Mouse (Mus musculus) myocyte (in vitro differentiated cells): ENCODE measurements around the gene Cgrrf1. TPM values are rescaled to one million over a fixed set of nuclear protein-coding genes. Genes with fewer than 3 reads are reported as not detected.
A peak's percentile ranks its signal among the peaks of the same experiment; 100 is the strongest.

ENCODE experiments used
- H3K27me3 ChIP-seq: one replicate; pipeline ENCODE4 v1.6.1; 2011; ENCODE audit not compliant: control insufficient read depth, insufficient read depth, insufficient read length
- H3K36me3 ChIP-seq: one replicate; pipeline ENCODE4 v1.6.1; 2011; ENCODE audit not compliant: control insufficient read depth, insufficient read depth
- H3K4me2 ChIP-seq: one replicate; pipeline ENCODE4 v1.6.1; 2011; ENCODE audit warnings: low read depth, control low read depth
- H3K4me3 ChIP-seq: one replicate; pipeline ENCODE4 v1.5.1; 2011; ENCODE audit warnings: mild to moderate bottlenecking, control low read depth, moderate library complexity
- H3K79me2 ChIP-seq: one replicate; pipeline ENCODE4 v1.6.1; 2011; ENCODE audit not compliant: control insufficient read depth, insufficient read depth
- H3ac ChIP-seq: one replicate; pipeline ENCODE4 v1.6.1; 2011; ENCODE audit not compliant: control insufficient read depth, insufficient read length
- CEBPB ChIP-seq: IDR thresholded peaks from 2 replicates; pipeline ENCODE4 v1.6.1; 2011; ENCODE audit warnings: mild to moderate bottlenecking, moderate library complexity; ENCODE audit not compliant: poor library complexity, insufficient read depth, severe bottlenecking
- E2F4 ChIP-seq: IDR thresholded peaks from one replicate; pipeline ENCODE4 v1.6.1; 2011; ENCODE audit warnings: mild to moderate bottlenecking, control low read depth, moderate library complexity; ENCODE audit not compliant: insufficient read depth
- MAX ChIP-seq: IDR thresholded peaks from one replicate; pipeline ENCODE4 v1.6.1; 2011; ENCODE audit warnings: low read depth, mild to moderate bottlenecking, control low read depth
- MYOD1 ChIP-seq, 3 experiments: IDR thresholded peaks; one replicate each; pipeline ENCODE4 v1.6.1; 2011; ENCODE audit warnings: control low read depth in 2 of 3, low read depth in 2 of 3, mild to moderate bottlenecking in 2 of 3, moderate library complexity in 1 of 3; ENCODE audit not compliant: insufficient read length in 2 of 3, control insufficient read depth in 1 of 3
- MYOG ChIP-seq, 3 experiments: IDR thresholded peaks; one replicate each; pipeline ENCODE4 v1.6.1; 2011; ENCODE audit warnings: control low read depth in 2 of 3, low read depth in 2 of 3, mild to moderate bottlenecking in 2 of 3; ENCODE audit not compliant: insufficient read length in 2 of 3, control insufficient read depth in 1 of 3, insufficient read depth in 1 of 3
- POLR2A ChIP-seq: IDR thresholded peaks from one replicate; pipeline ENCODE4 v1.6.1; 2011; ENCODE audit warnings: low read depth, mild to moderate bottlenecking, control low read depth, moderate library complexity; ENCODE audit not compliant: insufficient read length
- POLR2AphosphoS2 ChIP-seq: IDR thresholded peaks from one replicate; pipeline ENCODE4 v1.6.1; 2011; ENCODE audit warnings: low read depth, control low read depth; ENCODE audit not compliant: insufficient read length
- REST ChIP-seq: IDR thresholded peaks from one replicate; pipeline ENCODE4 v1.6.1; 2011; ENCODE audit warnings: mild to moderate bottlenecking, control low read depth, moderate library complexity; ENCODE audit not compliant: insufficient read depth, insufficient read length
- SRF ChIP-seq: IDR thresholded peaks from one replicate; pipeline ENCODE4 v1.6.1; 2011; ENCODE audit warnings: low read depth; ENCODE audit not compliant: control insufficient read depth, insufficient read length
- TCF12 ChIP-seq: IDR thresholded peaks from one replicate; pipeline ENCODE4 v1.6.1; 2011; ENCODE audit warnings: mild to moderate bottlenecking, control low read depth; ENCODE audit not compliant: poor library complexity, insufficient read depth, severe bottlenecking
- TCF3 ChIP-seq: IDR thresholded peaks from one replicate; pipeline ENCODE4 v1.6.1; 2011; ENCODE audit warnings: low read depth, control low read depth; ENCODE audit not compliant: insufficient read length
- USF1 ChIP-seq: IDR thresholded peaks from one replicate; pipeline ENCODE4 v1.6.1; 2011; ENCODE audit warnings: low read depth, mild to moderate bottlenecking, control low read depth, moderate library complexity
- polyA plus RNA-seq: library from polyadenylated mRNA; unstranded; fragments of >200 nt; fragmentation: generic; extraction: Trizol; gene quantifications from one replicate; pipeline ENCODE4 v1.2.1, GENCODE M21; 2012; ENCODE audit warnings: missing spikeins

The Cgrrf1 gene
- polyA plus RNA-seq, 1 experiment = 40.6 TPM

DNA sequence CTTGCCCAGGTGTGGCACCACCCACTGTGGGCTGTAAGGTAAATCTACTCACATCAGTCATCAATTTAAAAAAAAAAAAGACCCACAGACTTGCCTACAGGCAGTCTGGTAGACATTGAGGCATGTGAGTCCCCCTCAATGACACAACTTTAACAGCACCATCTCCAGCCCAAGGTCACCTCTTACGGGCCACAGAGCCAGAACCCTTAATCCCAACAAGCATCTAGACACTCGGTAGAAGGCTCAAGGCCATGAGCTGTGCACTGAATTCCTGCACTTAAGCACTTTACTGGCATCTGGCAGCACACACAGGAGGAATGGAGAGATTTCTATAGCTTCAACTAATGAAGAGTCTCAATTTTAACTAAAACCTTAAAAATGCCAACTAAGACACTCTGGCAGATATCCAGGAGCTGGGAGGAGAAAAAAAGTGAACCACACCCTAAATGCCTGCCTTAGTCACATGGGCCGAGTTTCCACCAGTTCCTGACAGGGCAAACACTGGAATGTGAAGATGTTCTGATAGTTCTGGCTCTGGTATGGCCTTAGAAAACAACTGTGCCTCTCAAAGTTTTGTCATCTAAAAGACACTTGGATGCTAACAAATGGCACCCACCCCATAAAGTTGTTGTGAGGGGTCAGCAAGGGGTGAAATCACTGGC lies 31.1 kb upstream of the Cgrrf1 start:
- Histone ChIP-seq H3K4me2 (peak overlapping the region; percentile 32), H3K36me3 (peaks cover 10% of the 10 kb centered on the region), H3K79me2 (no peaks in the 10 kb centered on the region), H3K4me3 (no peak overlapping the region), H3K27me3 (no peaks in the 10 kb centered on the region), H3ac (no peak overlapping the region)
- TF ChIP-seq MAX (no peak), SRF (no peak), REST (no peak), TCF12 (no peak), CEBPB (no peak), TCF3 (no peak), POLR2A (no peak), MYOG (IDR thresholded peaks at IDR 0.05; ENCODE audit: control insufficient read depth in 1 of 3, insufficient read depth in 1 of 3, insufficient read length in 2 of 3, low read depth in 2 of 3) (no peak), POLR2AphosphoS2 (no peak), MYOD1 (IDR thresholded peaks at IDR 0.05; ENCODE audit: control insufficient read depth in 1 of 3, insufficient read length in 2 of 3, low read depth in 2 of 3) (no peak), E2F4 (no peak)

DNA sequence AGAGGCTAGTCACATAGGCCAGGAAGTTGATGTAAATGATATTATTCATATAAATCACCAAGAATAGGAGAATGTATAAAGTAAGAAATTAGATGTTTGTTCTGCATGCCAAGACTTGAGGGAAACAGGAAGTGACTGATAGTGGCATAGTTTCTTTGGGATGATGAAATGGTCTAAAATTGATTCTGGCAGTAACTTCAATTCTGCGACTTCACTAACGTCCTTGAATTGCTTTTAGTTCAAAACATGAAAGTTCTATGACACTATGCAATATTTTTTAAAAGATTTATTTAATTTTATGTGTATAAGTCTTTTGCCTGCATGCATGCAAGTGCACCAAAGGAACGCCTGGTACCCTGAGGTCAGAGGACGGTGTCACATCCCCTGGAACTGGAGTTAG lies 28.7 kb upstream of the Cgrrf1 start:
- Histone ChIP-seq H3K79me2 (no peaks in the 10 kb centered on the region), H3K27me3 (no peaks in the 10 kb centered on the region), H3ac (no peak overlapping the region), H3K36me3 (peaks cover 18% of the 10 kb centered on the region), H3K4me3 (no peak overlapping the region), H3K4me2 (no peak overlapping the region)
- TF ChIP-seq E2F4 = no peak
- TF ChIP-seq USF1 = no peak
- TF ChIP-seq MAX = no peak
- TF ChIP-seq SRF = no peak
- no peak for TF ChIP-seq POLR2AphosphoS2
- no peak for TF ChIP-seq TCF3
- no peak for TF ChIP-seq MYOG (IDR thresholded peaks at IDR 0.05; ENCODE audit: control insufficient read depth in 1 of 3, insufficient read depth in 1 of 3, insufficient read length in 2 of 3, low read depth in 2 of 3)
- TF ChIP-seq POLR2A = no peak
- no peak for TF ChIP-seq TCF12
- TF ChIP-seq CEBPB = no peak
- no peak for TF ChIP-seq MYOD1 (IDR thresholded peaks at IDR 0.05; ENCODE audit: control insufficient read depth in 1 of 3, insufficient read length in 2 of 3, low read depth in 2 of 3)
- no peak for TF ChIP-seq REST

DNA sequence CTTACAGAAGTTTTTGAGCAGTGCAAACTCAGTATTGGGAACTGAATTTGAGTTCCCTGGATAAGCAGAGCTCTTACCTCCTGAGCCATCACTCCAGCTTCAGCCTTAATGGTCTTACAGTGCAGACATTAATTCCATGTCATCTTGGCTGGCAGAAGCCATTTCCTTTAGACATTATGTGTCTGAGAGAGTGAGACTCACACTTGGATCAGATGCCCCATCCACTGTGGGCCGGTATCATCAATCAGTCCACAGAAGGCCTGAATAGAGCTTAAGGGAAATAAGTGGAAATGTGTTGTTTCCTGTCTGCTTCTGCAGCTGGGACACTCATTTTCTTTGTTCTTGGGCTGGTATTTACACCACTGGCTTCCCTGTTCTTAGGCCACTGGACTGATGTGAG lies 28.1 kb upstream of the Cgrrf1 start:
- TF ChIP-seq MYOG (IDR thresholded peaks at IDR 0.05; ENCODE audit: control insufficient read depth in 1 of 3, insufficient read depth in 1 of 3, insufficient read length in 2 of 3, low read depth in 2 of 3) (no peak), E2F4 (no peak), MAX (no peak), TCF12 (no peak)
- no peak overlapping the region for H3ac ChIP-seq
- H3K4me3 ChIP-seq = no peak overlapping the region
- H3K36me3 ChIP-seq = peaks cover 23% of the 10 kb centered on the region
- H3K27me3 ChIP-seq = no peaks in the 10 kb centered on the region
- H3K4me2 ChIP-seq = no peak overlapping the region
- H3K79me2 ChIP-seq = no peaks in the 10 kb centered on the region

DNA sequence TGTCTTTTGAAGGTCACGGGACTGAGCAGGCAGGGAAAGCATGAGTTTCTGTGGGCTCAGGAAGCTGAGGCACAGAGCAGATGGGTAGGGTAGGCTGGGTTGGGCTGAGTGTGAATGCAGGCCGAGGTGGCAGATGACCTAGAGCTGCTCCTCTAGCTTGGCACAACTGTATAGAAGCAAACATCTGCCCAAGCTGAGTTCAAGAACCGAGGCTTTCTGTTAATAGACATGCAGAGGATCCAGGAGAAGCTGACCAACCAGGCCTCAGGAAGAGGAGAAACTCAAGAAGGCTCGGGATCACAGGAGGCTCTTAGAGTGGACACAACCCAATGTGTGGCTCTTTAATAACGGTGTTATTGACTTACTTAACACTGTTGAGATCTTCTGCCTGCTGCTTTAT lies 25.7 kb upstream of the Cgrrf1 start:
- H3K4me3 ChIP-seq = no peak overlapping the region
- no peak overlapping the region for H3K4me2 ChIP-seq
- no peaks in the 10 kb centered on the region for H3K79me2 ChIP-seq
- no peak overlapping the region for H3ac ChIP-seq
- H3K27me3 ChIP-seq = no peaks in the 10 kb centered on the region
- H3K36me3 ChIP-seq = peaks cover 33% of the 10 kb centered on the region
- no peak for TF ChIP-seq POLR2A
- no peak for TF ChIP-seq TCF3
- no peak for TF ChIP-seq REST

DNA sequence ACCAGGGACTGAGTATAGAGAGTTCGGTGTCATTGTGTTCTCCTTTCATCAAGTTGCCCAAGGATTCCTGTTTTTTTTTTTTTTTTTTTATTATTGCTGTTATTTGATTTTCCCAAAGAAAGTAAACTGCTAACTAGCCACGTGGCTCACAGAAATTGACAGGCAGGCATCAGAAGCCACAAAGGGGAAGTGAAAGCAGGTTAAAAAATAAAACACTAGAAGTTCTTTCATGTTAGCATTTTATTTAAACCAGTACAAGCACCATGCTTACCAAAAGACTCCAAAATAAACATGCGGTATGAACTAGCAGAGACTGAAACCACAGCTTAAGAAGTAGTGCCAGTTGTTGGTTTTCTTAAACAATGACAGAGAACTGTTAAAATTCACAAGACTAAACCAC lies 24.0 kb upstream of the Cgrrf1 start:
- H3K36me3 ChIP-seq = peaks cover 50% of the 10 kb centered on the region
- H3K27me3 ChIP-seq = no peaks in the 10 kb centered on the region
- no peak overlapping the region for H3K4me3 ChIP-seq
- H3K4me2 ChIP-seq = no peak overlapping the region
- no peak overlapping the region for H3ac ChIP-seq
- no peaks in the 10 kb centered on the region for H3K79me2 ChIP-seq
- TF ChIP-seq MAX (no peak), TCF3 (no peak), SRF (no peak), E2F4 (no peak), MYOD1 (IDR thresholded peaks at IDR 0.05; ENCODE audit: control insufficient read depth in 1 of 3, insufficient read length in 2 of 3, low read depth in 2 of 3) (no peak), POLR2A (no peak), POLR2AphosphoS2 (no peak)
